Mouse (Mus musculus) embryonic facial prominence, embryonic 14.5 days (tissue): ENCODE measurements around the gene Timd4. TPM values are rescaled to one million over a fixed set of nuclear protein-coding genes. Genes with fewer than 3 reads are reported as not detected.
A peak's percentile ranks its signal among the peaks of the same experiment; 100 is the strongest.

Source experiments
- ATAC-seq: fragments of 200-750 bp; cut with Nextera tagmentation; 2 replicates; pipeline ENCODE4 v1.8.0; 2017; ENCODE audit warnings: low read depth, moderate number of reproducible peaks, moderate TSS enrichment
- DNase-seq: peaks from one replicate; pipeline ENCODE4 v3.0.0-alpha.2; 2015; ENCODE audit warnings: low spot score
- H3K27ac ChIP-seq: fragments of 300-500 bp; sonication (generic); replicated peaks from 2 replicates; pipeline ENCODE4 v1.5.1; 2014; ENCODE audit warnings: low read depth, mild to moderate bottlenecking, low read length, moderate library complexity
- H3K27me3 ChIP-seq: fragments of 300-500 bp; sonication (generic); replicated peaks from 2 replicates; pipeline ENCODE4 v1.6.1; 2014; ENCODE audit warnings: low read length; ENCODE audit not compliant: control insufficient read depth, insufficient read depth
- H3K36me3 ChIP-seq: fragments of 300-500 bp; sonication (generic); 2 replicates; pipeline ENCODE4 v1.6.1; 2014; ENCODE audit warnings: low read length, mixed read lengths; ENCODE audit not compliant: control insufficient read depth, insufficient read depth
- H3K4me1 ChIP-seq: fragments of 300-500 bp; sonication (generic); 2 replicates; pipeline ENCODE4 v1.6.1; 2014; ENCODE audit warnings: antibody characterized with exemption, low read length; ENCODE audit not compliant: control insufficient read depth, insufficient read depth
- H3K4me2 ChIP-seq: fragments of 300-500 bp; sonication (generic); 2 replicates; pipeline ENCODE4 v1.6.1; 2014; ENCODE audit warnings: low read depth, mild to moderate bottlenecking, low read length, moderate library complexity, mixed read lengths
- H3K4me3 ChIP-seq: fragments of 300-500 bp; sonication (generic); 2 replicates; pipeline ENCODE4 v1.5.1; 2014; ENCODE audit warnings: low read depth, mild to moderate bottlenecking, low read length
- H3K9ac ChIP-seq: fragments of 300-500 bp; sonication (generic); 2 replicates; pipeline ENCODE4 v1.6.1; 2014; ENCODE audit warnings: low read depth, mild to moderate bottlenecking, low read length, moderate library complexity, mixed read lengths
- H3K9me3 ChIP-seq: fragments of 300-500 bp; sonication (generic); 2 replicates; pipeline ENCODE4 v1.6.1; 2016; ENCODE audit warnings: low read length; ENCODE audit not compliant: control insufficient read depth
- WGBS: fragments of 180-500 bp; shearing (Covaris S2); extraction: QIAGEN DNeasy Blood & Tissue Kit; methylation state at CpG from one replicate; pipeline ENCODE4 v1.1.7; 2014; 5-methylcytosine and 5-hydroxymethylcytosine counted together
- polyA plus RNA-seq: library from polyadenylated mRNA; unstranded; fragments of >200 nt; fragmentation: Nextera tagmentation; extraction: Ambion mirVana; gene quantifications from 2 replicates; pipeline ENCODE4 v1.2.1, GENCODE M21; 2014

The Timd4 gene
- polyA plus RNA-seq, 1 experiment from 2014 or later, result 0.40 TPM

DNA sequence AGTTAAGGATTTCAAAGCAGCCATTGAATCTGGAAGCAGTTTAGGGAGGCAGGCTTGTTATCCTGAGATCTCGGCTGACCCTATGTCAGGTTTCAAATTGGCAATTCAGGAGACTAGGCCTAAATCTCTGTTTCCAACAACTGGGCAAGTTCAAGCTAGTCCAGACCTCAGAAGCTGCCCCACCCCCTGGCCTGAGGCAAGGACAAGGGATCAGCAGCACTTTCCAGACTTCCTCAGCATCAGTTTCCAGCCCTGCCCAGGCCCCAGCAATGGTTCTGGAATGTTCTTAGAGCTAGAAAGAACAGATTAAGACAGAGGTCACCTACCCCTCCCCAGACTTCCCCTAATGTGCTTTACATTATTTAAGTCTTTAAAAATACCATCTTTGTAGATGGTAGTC, 36.1 kb downstream of the Timd4 start:
- Histone ChIP-seq H3K36me3 (no peaks in the 10 kb centered on the region), H3K9me3 (no peaks in the 10 kb centered on the region), H3K4me1 (peaks cover 2% of the 10 kb centered on the region; the same call in 1 of the 2 replicates), H3K9ac (no peak overlapping the region), H3K4me2 (no peak overlapping the region), H3K4me3 (no peak overlapping the region), H3K27ac (no peak overlapping the region), H3K27me3 (no peaks in the 10 kb centered on the region)
- DNase-seq, result no peak
- WGBS, result 13% methylated on average over 1 of the region's 1 CpGs
- ATAC-seq, result no peak

DNA sequence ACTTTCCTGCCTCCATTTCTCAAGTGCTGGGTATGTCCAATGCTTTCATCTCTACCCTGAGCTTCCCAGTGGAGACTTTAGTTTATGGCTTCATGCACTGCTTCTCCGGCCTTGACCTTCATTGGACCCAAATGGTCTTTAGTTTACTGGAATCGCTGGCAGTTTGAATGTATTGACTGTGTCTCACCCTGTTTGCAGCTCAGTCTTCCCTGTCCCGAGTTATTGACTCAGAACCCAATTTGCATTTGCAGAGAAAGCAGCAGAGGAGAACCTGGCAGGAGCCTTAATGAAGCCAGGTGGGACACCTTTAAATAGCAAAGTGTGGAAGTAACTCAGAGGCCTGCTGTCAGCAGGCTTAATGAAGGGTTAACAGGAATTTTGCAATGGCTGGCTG, 37.2 kb downstream of the Timd4 start:
- H3K27ac ChIP-seq, result no peak overlapping the region
- no peak overlapping the region for H3K4me3 ChIP-seq
- no peaks in the 10 kb centered on the region for H3K27me3 ChIP-seq
- peaks cover 2% of the 10 kb centered on the region; the same call in 1 of the 2 replicates for H3K4me1 ChIP-seq
- H3K36me3 ChIP-seq, result no peaks in the 10 kb centered on the region
- WGBS, result 59% methylated on average over 3 of the region's 3 CpGs
- no peak overlapping the region for H3K9ac ChIP-seq
- no peaks in the 10 kb centered on the region for H3K9me3 ChIP-seq
- H3K4me2 ChIP-seq, result no peak overlapping the region
- ATAC-seq (no peak), DNase-seq (no peak)

DNA sequence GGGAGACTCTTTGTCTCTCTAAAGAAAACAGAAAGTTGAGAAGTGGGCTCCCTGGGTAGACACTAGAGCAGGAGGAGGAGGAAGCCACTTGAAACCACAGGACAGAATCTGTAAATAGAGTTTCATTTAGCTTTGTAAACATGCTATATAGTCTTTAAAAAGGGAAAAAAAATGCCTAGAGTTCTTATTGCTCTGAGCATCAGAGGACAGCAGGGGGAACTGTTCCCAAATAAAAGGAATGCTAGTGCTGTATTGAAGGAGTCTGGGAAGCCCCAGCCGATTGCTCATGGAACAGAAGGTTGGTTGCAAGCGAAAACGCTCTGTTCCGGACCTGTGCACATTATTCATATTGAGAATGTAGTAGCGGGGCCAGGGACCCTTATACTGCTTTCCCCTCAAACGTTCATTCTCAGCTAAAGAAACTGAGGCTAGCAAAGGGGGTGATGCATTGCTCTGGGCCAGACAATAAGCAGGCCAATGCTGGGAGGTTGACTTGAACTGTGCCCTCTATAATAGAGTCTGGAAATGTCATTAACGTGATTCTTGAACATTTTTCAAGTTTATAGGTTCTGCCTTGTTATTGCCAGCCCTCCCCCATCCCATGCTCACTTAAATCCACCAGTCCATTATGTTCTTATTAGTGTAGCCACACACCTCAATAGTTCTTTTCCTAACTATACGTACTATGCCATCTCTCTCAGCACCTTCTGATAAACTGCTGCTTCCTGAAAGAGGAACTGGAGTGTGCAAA, 37.8 kb downstream of the Timd4 start:
- Histone ChIP-seq H3K9ac (no peak overlapping the region), H3K4me2 (no peak overlapping the region), H3K4me1 (peaks cover 2% of the 10 kb centered on the region; the same call in 1 of the 2 replicates), H3K27me3 (no peaks in the 10 kb centered on the region), H3K9me3 (no peaks in the 10 kb centered on the region), H3K27ac (no peak overlapping the region), H3K4me3 (no peak overlapping the region), H3K36me3 (no peaks in the 10 kb centered on the region)
- ATAC-seq (peak; percentile 78; the same call in 1 of the 2 replicates), DNase-seq (peak; percentile 74)
- WGBS, result 27% methylated on average over 8 of the region's 8 CpGs

DNA sequence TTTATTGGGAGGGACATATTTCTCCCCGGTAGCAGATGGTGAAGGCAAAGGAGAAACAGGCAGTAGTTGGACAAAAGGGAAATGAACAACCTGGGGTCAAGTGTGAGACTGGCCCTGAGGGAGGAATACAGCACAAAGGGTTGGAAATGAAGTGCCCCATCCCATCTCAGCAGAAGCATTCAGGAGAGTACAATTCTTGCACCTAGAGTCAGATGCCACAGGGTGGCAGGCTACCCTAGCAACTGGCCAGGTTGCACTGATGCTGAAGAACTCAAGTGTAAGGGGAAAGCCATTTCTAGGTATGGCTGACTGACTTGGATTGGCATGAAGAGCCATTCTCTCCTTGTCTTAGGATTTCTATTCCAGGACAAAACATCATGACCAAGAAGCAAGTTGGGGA, 54.2 kb downstream of the Timd4 start:
- DNase-seq, result no peak
- no peak overlapping the region for H3K4me3 ChIP-seq
- H3K36me3 ChIP-seq, result no peaks in the 10 kb centered on the region
- H3K9me3 ChIP-seq, result no peaks in the 10 kb centered on the region
- H3K27me3 ChIP-seq, result no peaks in the 10 kb centered on the region
- WGBS, result 76% methylated on average over 1 of the region's 1 CpGs
- H3K9ac ChIP-seq, result no peak overlapping the region
- ATAC-seq, result no peak
- H3K4me1 ChIP-seq, result no peaks in the 10 kb centered on the region
- no peak overlapping the region for H3K27ac ChIP-seq
- no peak overlapping the region for H3K4me2 ChIP-seq

DNA sequence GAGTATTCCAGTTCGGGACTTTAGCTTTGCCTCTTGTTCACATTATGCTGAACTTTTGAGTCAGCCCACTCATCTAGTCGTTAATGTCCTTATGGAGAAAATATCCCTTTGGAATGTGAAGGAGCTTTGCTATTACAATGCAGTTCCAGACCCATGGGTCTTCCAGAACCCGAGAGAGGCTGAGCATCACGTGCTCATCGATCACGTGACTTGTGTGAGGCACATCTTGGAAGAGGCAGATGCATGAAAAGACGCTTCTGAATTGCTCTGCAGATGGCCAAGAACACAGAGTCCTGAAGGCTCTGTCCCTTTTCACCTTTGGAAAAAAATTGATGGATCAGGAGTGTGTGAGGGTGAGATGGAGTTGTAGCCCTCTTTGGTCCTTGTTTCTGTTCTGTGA, 58.0 kb downstream of the Timd4 start:
- H3K4me2 ChIP-seq, result no peak overlapping the region
- H3K9me3 ChIP-seq, result no peaks in the 10 kb centered on the region
- ATAC-seq (no peak), DNase-seq (no peak)
- H3K27ac ChIP-seq, result no peak overlapping the region
- no peaks in the 10 kb centered on the region for H3K36me3 ChIP-seq
- 76% methylated on average over 7 of the region's 7 CpGs for WGBS
- H3K4me3 ChIP-seq, result no peak overlapping the region
- H3K27me3 ChIP-seq, result no peaks in the 10 kb centered on the region
- H3K9ac ChIP-seq, result no peak overlapping the region
- H3K4me1 ChIP-seq, result no peaks in the 10 kb centered on the region

DNA sequence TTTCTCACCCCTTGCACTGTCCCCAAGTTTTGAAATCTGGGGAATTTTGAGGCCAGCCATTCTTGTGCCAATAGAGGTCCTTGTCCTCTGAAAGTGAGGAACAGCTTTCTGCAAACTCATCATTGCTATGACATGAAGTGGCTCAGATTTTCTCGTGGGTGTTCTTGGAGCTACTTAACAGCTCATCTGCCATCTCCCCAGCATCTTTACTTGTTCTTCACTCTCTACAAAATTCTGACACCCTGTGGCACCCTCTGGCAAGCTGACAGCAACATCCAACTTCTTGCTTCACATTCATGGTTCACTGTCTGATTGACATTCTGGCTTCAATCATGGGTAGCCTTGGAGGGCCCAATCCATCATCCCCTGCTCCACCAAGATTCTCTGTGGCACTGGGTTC, 65.2 kb downstream of the Timd4 start:
- no peaks in the 10 kb centered on the region for H3K9me3 ChIP-seq
- no peaks in the 10 kb centered on the region for H3K27me3 ChIP-seq
- H3K36me3 ChIP-seq, result no peaks in the 10 kb centered on the region
- H3K27ac ChIP-seq, result no peak overlapping the region
- H3K9ac ChIP-seq, result no peak overlapping the region
- ATAC-seq (no peak), DNase-seq (no peak)
- no peak overlapping the region for H3K4me3 ChIP-seq
- whole genome bisulfite sequencing, result 74% methylated on average over 1 of the region's 1 CpGs
- H3K4me2 ChIP-seq, result no peak overlapping the region
- H3K4me1 ChIP-seq, result no peaks in the 10 kb centered on the region

DNA sequence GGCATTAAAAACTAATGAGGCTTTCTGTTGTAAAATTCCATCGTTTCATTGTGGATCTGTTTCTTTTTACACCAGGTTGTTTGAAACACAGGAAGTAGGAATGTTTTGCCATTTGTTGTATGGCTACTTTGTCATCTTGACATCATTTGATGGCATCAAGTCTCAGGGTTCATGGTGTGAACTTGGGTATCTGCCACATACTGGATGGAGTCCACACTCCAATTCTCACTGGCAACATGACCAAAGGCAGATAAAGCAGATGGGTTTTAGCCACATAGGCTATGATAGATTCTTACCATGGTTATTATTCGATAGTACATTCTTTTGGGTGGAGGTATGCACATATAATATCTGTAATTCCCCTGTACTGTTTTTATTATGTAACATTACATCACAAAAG, 71.9 kb downstream of the Timd4 start:
- Histone ChIP-seq H3K27me3 (no peaks in the 10 kb centered on the region), H3K9ac (no peak overlapping the region), H3K4me3 (no peak overlapping the region), H3K4me1 (no peaks in the 10 kb centered on the region), H3K36me3 (no peaks in the 10 kb centered on the region), H3K4me2 (no peak overlapping the region), H3K9me3 (no peaks in the 10 kb centered on the region), H3K27ac (no peak overlapping the region)
- 83% methylated on average over 2 of the region's 2 CpGs for WGBS
- DNase-seq (no peak), ATAC-seq (no peak)

DNA sequence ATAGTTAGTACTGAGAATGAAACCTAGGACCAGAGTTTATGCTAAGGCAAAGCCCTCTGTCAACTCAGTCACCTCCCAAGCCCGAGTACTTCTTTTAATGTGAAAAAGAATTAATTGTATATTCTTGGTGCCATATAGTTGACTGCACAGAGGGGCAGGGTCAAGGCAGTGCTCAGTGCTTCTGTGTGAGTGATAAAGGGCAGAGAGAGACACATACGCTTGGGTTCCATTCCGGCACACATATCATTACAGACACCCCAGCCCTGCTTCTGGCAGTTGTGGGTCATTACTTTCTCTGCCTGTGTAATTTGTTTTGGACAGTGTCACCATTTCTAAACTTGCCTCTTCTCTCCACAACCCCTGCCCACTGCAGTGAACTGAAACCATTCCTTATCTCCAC, 78.5 kb downstream of the Timd4 start:
- Histone ChIP-seq H3K27me3 (no peaks in the 10 kb centered on the region), H3K9me3 (no peaks in the 10 kb centered on the region), H3K36me3 (no peaks in the 10 kb centered on the region), H3K4me1 (no peaks in the 10 kb centered on the region), H3K4me3 (no peak overlapping the region), H3K27ac (no peak overlapping the region), H3K9ac (no peak overlapping the region), H3K4me2 (no peak overlapping the region)
- ATAC-seq (no peak), DNase-seq (no peak)
- WGBS, result 87% methylated on average over 3 of the region's 3 CpGs
